Comparison of ENCODE assay signal across 8 mouse cellular contexts in the genomic region with DNA sequence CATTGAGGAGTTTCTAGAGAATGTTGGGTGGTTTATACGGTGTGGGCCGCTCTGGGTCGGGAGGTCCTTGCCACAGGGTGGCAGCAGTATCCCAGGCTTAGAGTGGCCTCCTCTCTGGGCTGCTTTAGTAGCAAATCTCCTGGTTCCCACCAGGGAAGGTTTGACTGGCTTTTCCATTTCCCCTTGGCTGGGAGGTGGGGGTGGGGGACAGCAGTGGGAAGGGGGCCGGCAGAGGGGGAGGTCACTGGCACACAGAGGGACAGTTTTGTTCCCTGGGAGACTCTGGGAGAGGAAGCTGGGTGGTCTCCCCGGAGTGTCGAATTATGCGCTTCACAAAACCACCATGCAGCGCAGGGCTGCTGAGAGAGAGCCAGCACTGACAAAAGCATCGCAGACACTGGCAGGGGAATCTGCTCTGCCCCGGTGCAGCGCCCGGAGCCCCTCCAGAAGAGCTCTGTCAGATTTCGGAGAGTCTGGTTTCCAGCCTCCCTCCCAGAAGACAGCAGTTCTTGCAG.
A peak's percentile ranks its signal among the peaks of the same experiment; 100 is the strongest.
DNase-seq lines count a peak whose midpoint lies in the region; ATAC-seq lines count a peak whose summit lies in the region.

No protein-coding gene starts in this region.

- H3K27ac ChIP-seq in embryonic facial prominence, embryonic 13.5 days: peak overlapping the region; percentile 69; the same call in 1 of the 2 replicates
- peak overlapping the region; percentile 81 for H3K27ac ChIP-seq in heart, embryonic 10.5 days
- 0 out of 2 replicates have a peak overlapping the region, but pooled peaks have one; percentile 23 for H3K27ac ChIP-seq in limb, embryonic 12.5 days
- peak overlapping the region; percentile 27 for H3K27ac ChIP-seq in midbrain, embryonic 12.5 days (replicated peaks)

- no peaks in the 10 kb centered on the region for H3K9me3 ChIP-seq in embryonic facial prominence, embryonic 13.5 days
- no peaks in the 10 kb centered on the region for H3K9me3 ChIP-seq in heart, embryonic 10.5 days
- no peaks in the 10 kb centered on the region for H3K9me3 ChIP-seq in limb, embryonic 12.5 days
- no peaks in the 10 kb centered on the region for H3K9me3 ChIP-seq in midbrain, embryonic 12.5 days

- H3K4me1 ChIP-seq in embryonic facial prominence, embryonic 13.5 days: peaks cover 37% of the 10 kb centered on the region
- H3K4me1 ChIP-seq in heart, embryonic 10.5 days: peaks cover 26% of the 10 kb centered on the region
- peaks cover 24% of the 10 kb centered on the region for H3K4me1 ChIP-seq in limb, embryonic 12.5 days (replicated peaks)
- peaks cover 23% of the 10 kb centered on the region for H3K4me1 ChIP-seq in midbrain, embryonic 12.5 days

- H3K36me3 ChIP-seq in embryonic facial prominence, embryonic 13.5 days: no peaks in the 10 kb centered on the region
- H3K36me3 ChIP-seq in heart, embryonic 10.5 days: no peaks in the 10 kb centered on the region
- H3K36me3 ChIP-seq in limb, embryonic 12.5 days: no peaks in the 10 kb centered on the region
- H3K36me3 ChIP-seq in midbrain, embryonic 12.5 days: no peaks in the 10 kb centered on the region
- no peaks in the 10 kb centered on the region for H3K36me3 ChIP-seq in splenic B cell, adult 2 months (ENCODE audit: control insufficient read depth, insufficient read depth, low read length, poor library complexity, severe bottlenecking)

- DNase-seq in urinary bladder, adult 18-20 months (ENCODE audit: low spot score in 2 of 2): peak; percentile 18 to 57
- DNase-seq in urinary bladder, postnatal 10 days (ENCODE audit: low spot score): no peak
- DNase-seq in heart, embryonic 10.5 days (ENCODE audit: low spot score): peak; percentile 92
- peak; percentile 61 for DNase-seq in kidney, adult 9 months
- peak; percentile 26 for DNase-seq in splenic B cell, adult 2 months (ENCODE audit: low read depth, low spot score)

- peak overlapping the region; percentile 43 for H3K4me3 ChIP-seq in embryonic facial prominence, embryonic 13.5 days
- peak overlapping the region; percentile 65 for H3K4me3 ChIP-seq in heart, embryonic 10.5 days
- H3K4me3 ChIP-seq in limb, embryonic 12.5 days (replicated peaks): peak overlapping the region; percentile 42
- peak overlapping the region; percentile 43 for H3K4me3 ChIP-seq in midbrain, embryonic 12.5 days

- H3K4me2 ChIP-seq in embryonic facial prominence, embryonic 13.5 days: peak overlapping the region; percentile 77
- peak overlapping the region; percentile 85 for H3K4me2 ChIP-seq in limb, embryonic 12.5 days
- peak overlapping the region; percentile 65 for H3K4me2 ChIP-seq in midbrain, embryonic 12.5 days (replicated peaks)

- H3K9ac ChIP-seq in embryonic facial prominence, embryonic 13.5 days: peak overlapping the region; percentile 71
- peak overlapping the region; percentile 57 for H3K9ac ChIP-seq in limb, embryonic 12.5 days (replicated peaks)
- peak overlapping the region; percentile 51 for H3K9ac ChIP-seq in midbrain, embryonic 12.5 days (replicated peaks)

- ATAC-seq in embryonic facial prominence, embryonic 13.5 days (ENCODE audit: insufficient number of reproducible peaks, insufficient read depth, low FRiP score, low TSS enrichment, low read depth): peak; percentile 70
- peak; percentile 92 for ATAC-seq in limb, embryonic 12.5 days (ENCODE audit: insufficient number of reproducible peaks, insufficient read depth, low FRiP score, low TSS enrichment, low read depth)
- ATAC-seq in midbrain, embryonic 12.5 days (ENCODE audit: low FRiP score, low read depth): peak; percentile 92

- 1% methylated on average over 13 of the region's 13 CpGs for WGBS in embryonic facial prominence, embryonic 13.5 days
- WGBS in heart, embryonic 10.5 days: under 1% methylated on average over 13 of the region's 13 CpGs
- 0% methylated on average over 13 of the region's 13 CpGs for WGBS in limb, embryonic 12.5 days
- under 1% methylated on average over 13 of the region's 13 CpGs for WGBS in midbrain, embryonic 12.5 days

- peaks cover 14% of the 10 kb centered on the region for H3K27me3 ChIP-seq in embryonic facial prominence, embryonic 13.5 days
- H3K27me3 ChIP-seq in heart, embryonic 10.5 days (ENCODE audit: insufficient read depth, poor library complexity, severe bottlenecking): peaks cover 6% of the 10 kb centered on the region; the same call in 1 of the 2 replicates
- H3K27me3 ChIP-seq in limb, embryonic 12.5 days: peaks cover 18% of the 10 kb centered on the region
- H3K27me3 ChIP-seq in midbrain, embryonic 12.5 days: peaks cover 28% of the 10 kb centered on the region
- no peaks in the 10 kb centered on the region; the same call in 1 of the 2 replicates for H3K27me3 ChIP-seq in splenic B cell, adult 2 months (ENCODE audit: control insufficient read depth, insufficient read depth, low read length, poor library complexity, severe bottlenecking)

Comparison
In these comparisons a context has a peak if more than half of its experiments do, and no peak if none do; other contexts are left out.
1. H3K27ac ChIP-seq: peak in every context shown above with its lines; median percentile 81 in heart, embryonic 10.5 days; 69 in embryonic facial prominence, embryonic 13.5 days; 27 in midbrain, embryonic 12.5 days; 23 in limb, embryonic 12.5 days.